Mouse (Mus musculus): Measurements from ENCODE around the gene Tmem59l. TPM values are rescaled to one million over a fixed set of nuclear protein-coding genes. Genes with fewer than 3 reads are reported as not detected.

Tmem59l gene
- 17.5 and 22.1 TPM in 2 replicates for polyA plus RNA-seq (2016; fragmentation: Nextera tagmentation; extraction: Ambion mirVana)

- H3K4me2 ChIP-seq, result peak within 1 kb of the TSS; percentile 93
- H3K4me1 ChIP-seq (replicated peaks), result peaks cover 63% of the 10 kb centered on the region
- ATAC-seq (ENCODE audit: insufficient number of reproducible peaks, insufficient read depth, low FRiP score, low TSS enrichment, low read depth), result no peak
- H3K9ac ChIP-seq (replicated peaks), result peak within 1 kb of the TSS; percentile 50
- WGBS, result 6% methylated on average over 33 of the region's 33 CpGs
- peak within 1 kb of the TSS; percentile 56; the same call in 1 of the 2 replicates for H3K27ac ChIP-seq
- H3K27me3 ChIP-seq, result peaks cover 70% of the 10 kb centered on the region
- no peaks in the 10 kb centered on the region for H3K9me3 ChIP-seq
- no peaks in the 10 kb centered on the region for H3K36me3 ChIP-seq
- peak within 1 kb of the TSS; percentile 37 for H3K4me3 ChIP-seq (replicated peaks)
Measured at GRCm38 (mm10) chr8:70486941-70487520, at the start of gene Tmem59l. Gene Tmem59l, minus strand, starts transcription at chr8:70487358.

- Histone ChIP-seq H3K9me3 (no peaks in the 10 kb centered on the region), H3K27ac (no peak overlapping the region), H3K4me3 (replicated peaks) (no peak overlapping the region), H3K9ac (replicated peaks) (no peak overlapping the region), H3K27me3 (no peaks in the 10 kb centered on the region), H3K4me1 (replicated peaks) (peaks cover 16% of the 10 kb centered on the region), H3K4me2 (no peak overlapping the region), H3K36me3 (peaks cover 65% of the 10 kb centered on the region)
- ATAC-seq (ENCODE audit: insufficient number of reproducible peaks, insufficient read depth, low FRiP score, low TSS enrichment, low read depth), result no peak
- 92% methylated on average over 2 of the region's 2 CpGs for whole genome bisulfite sequencing
Measured at GRCm38 (mm10) chr8:70535701-70536100, 48.5 kb upstream of the Tmem59l start.

- WGBS, result 88% methylated on average over 3 of the region's 3 CpGs
- Histone ChIP-seq H3K27ac (no peak overlapping the region), H3K4me3 (replicated peaks) (no peak overlapping the region), H3K9ac (replicated peaks) (no peak overlapping the region), H3K36me3 (peaks cover 68% of the 10 kb centered on the region), H3K4me2 (no peak overlapping the region), H3K4me1 (replicated peaks) (peaks cover 11% of the 10 kb centered on the region), H3K9me3 (no peaks in the 10 kb centered on the region), H3K27me3 (no peaks in the 10 kb centered on the region)
- ATAC-seq (ENCODE audit: insufficient number of reproducible peaks, insufficient read depth, low FRiP score, low TSS enrichment, low read depth), result no peak
Measured at GRCm38 (mm10) chr8:70535221-70535620, 48.1 kb upstream of the Tmem59l start.

- no peak overlapping the region for H3K4me3 ChIP-seq (replicated peaks)
- H3K4me2 ChIP-seq, result no peak overlapping the region
- no peak for ATAC-seq (ENCODE audit: insufficient number of reproducible peaks, insufficient read depth, low FRiP score, low TSS enrichment, low read depth)
- WGBS, result 94% methylated on average over 12 of the region's 12 CpGs
- H3K36me3 ChIP-seq, result peaks cover 78% of the 10 kb centered on the region
- no peaks in the 10 kb centered on the region for H3K9me3 ChIP-seq
- H3K27me3 ChIP-seq, result no peaks in the 10 kb centered on the region
- H3K9ac ChIP-seq (replicated peaks), result no peak overlapping the region
- peaks cover 10% of the 10 kb centered on the region for H3K4me1 ChIP-seq (replicated peaks)
- no peak overlapping the region for H3K27ac ChIP-seq
Measured at GRCm38 (mm10) chr8:70534281-70534680, 47.1 kb upstream of the Tmem59l start.

- Histone ChIP-seq H3K4me1 (replicated peaks) (peaks cover 20% of the 10 kb centered on the region), H3K36me3 (peaks cover 60% of the 10 kb centered on the region), H3K4me3 (replicated peaks) (no peak overlapping the region), H3K9me3 (no peaks in the 10 kb centered on the region), H3K4me2 (no peak overlapping the region), H3K9ac (replicated peaks) (no peak overlapping the region), H3K27ac (no peak overlapping the region), H3K27me3 (no peaks in the 10 kb centered on the region)
- WGBS, result 100% methylated on average over 2 of the region's 2 CpGs
- no peak for ATAC-seq (ENCODE audit: insufficient number of reproducible peaks, insufficient read depth, low FRiP score, low TSS enrichment, low read depth)
Measured at GRCm38 (mm10) chr8:70530314-70530713, 43.2 kb upstream of the Tmem59l start.

- Histone ChIP-seq H3K36me3 (peaks cover 54% of the 10 kb centered on the region), H3K9ac (replicated peaks) (no peak overlapping the region), H3K27ac (no peak overlapping the region), H3K27me3 (no peaks in the 10 kb centered on the region), H3K4me1 (replicated peaks) (peaks cover 20% of the 10 kb centered on the region), H3K9me3 (no peaks in the 10 kb centered on the region), H3K4me2 (no peak overlapping the region), H3K4me3 (replicated peaks) (no peak overlapping the region)
- 93% methylated on average over 3 of the region's 3 CpGs for WGBS
- no peak for ATAC-seq (ENCODE audit: insufficient number of reproducible peaks, insufficient read depth, low FRiP score, low TSS enrichment, low read depth)
Measured at GRCm38 (mm10) chr8:70529741-70530161, 42.6 kb upstream of the Tmem59l start.

GRCm38 (mm10) chr8:70529299-70529698 is 42.1 kb upstream of the Tmem59l start:
- Histone ChIP-seq H3K36me3 (peaks cover 50% of the 10 kb centered on the region), H3K27me3 (no peaks in the 10 kb centered on the region), H3K9me3 (no peaks in the 10 kb centered on the region), H3K9ac (replicated peaks) (no peak overlapping the region), H3K4me2 (peak overlapping the region; percentile 13; the same call in 1 of the 2 replicates), H3K4me1 (replicated peaks) (peaks cover 20% of the 10 kb centered on the region), H3K27ac (no peak overlapping the region), H3K4me3 (replicated peaks) (no peak overlapping the region)
- WGBS, result 78% methylated on average over 5 of the region's 5 CpGs
- no peak for ATAC-seq (ENCODE audit: insufficient number of reproducible peaks, insufficient read depth, low FRiP score, low TSS enrichment, low read depth)

- no peak for ATAC-seq (ENCODE audit: insufficient number of reproducible peaks, insufficient read depth, low FRiP score, low TSS enrichment, low read depth)
- peak overlapping the region; percentile 88; the same call in 1 of the 2 replicates for H3K27ac ChIP-seq
Measured at GRCm38 (mm10) chr8:70528182-70528797, 41.1 kb upstream of the Tmem59l start.

GRCm38 (mm10) chr8:70527512-70528181 is 40.5 kb upstream of the Tmem59l start, which contains the start of the genes Fkbp8 and Kxd1:
Gene Fkbp8, plus strand, starts transcription at chr8:70527724.
Gene Kxd1, minus strand, starts transcription at chr8:70527956.
- H3K27ac ChIP-seq, result peak within 1 kb of the TSS; percentile 88
- WGBS, result under 1% methylated on average over 51 of the region's 61 CpGs
- no peaks in the 10 kb centered on the region for H3K27me3 ChIP-seq
- H3K9me3 ChIP-seq, result no peaks in the 10 kb centered on the region
- peak within 1 kb of the TSS; percentile 97 for H3K9ac ChIP-seq (replicated peaks)
- peak; percentile 88 for ATAC-seq (ENCODE audit: insufficient number of reproducible peaks, insufficient read depth, low FRiP score, low TSS enrichment, low read depth)
- H3K4me2 ChIP-seq, result peak within 1 kb of the TSS; percentile 79
- H3K36me3 ChIP-seq, result peaks cover 33% of the 10 kb centered on the region
- peaks cover 20% of the 10 kb centered on the region for H3K4me1 ChIP-seq (replicated peaks)
- peak within 1 kb of the TSS; percentile 78 for H3K4me3 ChIP-seq (replicated peaks)

More at GRCm38 (mm10) chr8:70528182-70528797, 41.1 kb upstream of the Tmem59l start:
- no peaks in the 10 kb centered on the region for H3K9me3 ChIP-seq
- H3K36me3 ChIP-seq, result peaks cover 40% of the 10 kb centered on the region
- peak overlapping the region; percentile 97 for H3K9ac ChIP-seq (replicated peaks)
- 31% methylated on average over 13 of the region's 13 CpGs for WGBS
- H3K4me1 ChIP-seq (replicated peaks), result peaks cover 20% of the 10 kb centered on the region
- peak overlapping the region; percentile 79 for H3K4me2 ChIP-seq
- H3K4me3 ChIP-seq (replicated peaks), result peak overlapping the region; percentile 78
- no peaks in the 10 kb centered on the region for H3K27me3 ChIP-seq

- 1% methylated on average over 8 of the region's 8 CpGs for WGBS
- H3K9ac ChIP-seq (replicated peaks), result peak overlapping the region; percentile 97
- peaks cover 25% of the 10 kb centered on the region for H3K4me1 ChIP-seq (replicated peaks)
- H3K4me3 ChIP-seq (replicated peaks), result peak overlapping the region; percentile 78
- H3K27ac ChIP-seq, result peak overlapping the region; percentile 88; the same call in 1 of the 2 replicates
- H3K36me3 ChIP-seq, result peaks cover 28% of the 10 kb centered on the region
- ATAC-seq (ENCODE audit: insufficient number of reproducible peaks, insufficient read depth, low FRiP score, low TSS enrichment, low read depth), result no peak
- peak overlapping the region; percentile 79 for H3K4me2 ChIP-seq
- H3K27me3 ChIP-seq, result no peaks in the 10 kb centered on the region
- no peaks in the 10 kb centered on the region for H3K9me3 ChIP-seq
Measured at GRCm38 (mm10) chr8:70527111-70527511, 40.0 kb upstream of the Tmem59l start.
